Mouse (Mus musculus) T-helper 1 cell (primary cell): Measurements from ENCODE around the gene Slc26a11.
"Not testable (repeated sequence)": the region's sequence is repeated elsewhere in the genome, so short reads cannot be mapped to it uniquely, and the experiment has no call there.

Source experiments
- in situ Hi-C: fragments of 300-600 bp; cut with MboI, MseI; formaldehyde crosslinking; loops from one replicate; pipeline ENCODE4 v1.15.1; 2025; ENCODE audit warnings: high pct_unique_total_duplicates

The Slc26a11 gene

GRCm38 (mm10) chr11:119362769-119363533 is 7.6 kb downstream of the Slc26a11 start:
- in situ Hi-C loops: no loop called here

- in situ Hi-C loops: no loop called here
These were observed 8.3 kb downstream of the Slc26a11 start for GRCm38 (mm10) chr11:119363534-119364145.

- in situ Hi-C loops: no loop called here
These were observed 20.1 kb downstream of the Slc26a11 start for GRCm38 (mm10) chr11:119375425-119375824.

GRCm38 (mm10) chr11:119377326-119377725 is 22.0 kb downstream of the Slc26a11 start:
- in situ Hi-C loops: no loop called here

- in situ Hi-C loops: no loop called here
These were observed 23.2 kb downstream of the Slc26a11 start for GRCm38 (mm10) chr11:119378551-119378950.

GRCm38 (mm10) chr11:119381631-119382337 is 26.4 kb downstream of the Slc26a11 start:
- in situ Hi-C loops: no loop called here

- in situ Hi-C loops: no loop called here
These were observed 27.0 kb downstream of the Slc26a11 start for GRCm38 (mm10) chr11:119382338-119382850.

- in situ Hi-C loops: no loop called here
These were observed 29.5 kb downstream of the Slc26a11 start for GRCm38 (mm10) chr11:119384904-119385303.

- in situ Hi-C loops: no loop called here
These were observed 30.9 kb downstream of the Slc26a11 start for GRCm38 (mm10) chr11:119386306-119386705.

- in situ Hi-C loops: not testable (repeated sequence)
These were observed 31.9 kb downstream of the Slc26a11 start for GRCm38 (mm10) chr11:119387273-119387672.

GRCm38 (mm10) chr11:119389851-119390270 is 34.5 kb downstream of the Slc26a11 start:
- in situ Hi-C loops: no loop called here

- in situ Hi-C loops: no loop called here
These were observed 35.2 kb downstream of the Slc26a11 start for GRCm38 (mm10) chr11:119390271-119391231.

GRCm38 (mm10) chr11:119391386-119392000 is 36.1 kb downstream of the Slc26a11 start:
- in situ Hi-C loops: no loop called here

GRCm38 (mm10) chr11:119392001-119392614 is 36.8 kb downstream of the Slc26a11 start:
- in situ Hi-C loops: no loop called here

- in situ Hi-C loops: no loop called here
These were observed 37.6 kb downstream of the Slc26a11 start, which contains the start of gene Rnf213 for GRCm38 (mm10) chr11:119392800-119393482. Gene Rnf213, plus strand, starts transcription at chr11:119393100.

- in situ Hi-C loops: no loop called here
These were observed 38.1 kb downstream of the Slc26a11 start for GRCm38 (mm10) chr11:119393483-119393804.

GRCm38 (mm10) chr11:119394210-119394609 is 38.9 kb downstream of the Slc26a11 start:
- in situ Hi-C loops: no loop called here

GRCm38 (mm10) chr11:119395394-119395793 is 40.0 kb downstream of the Slc26a11 start:
- in situ Hi-C loops: no loop called here

- in situ Hi-C loops: no loop called here
These were observed 40.6 kb downstream of the Slc26a11 start for GRCm38 (mm10) chr11:119395931-119396330.

- in situ Hi-C loops: no loop called here
These were observed 41.1 kb downstream of the Slc26a11 start for GRCm38 (mm10) chr11:119396461-119396860.
